Mouse (Mus musculus) cerebellum, adult 2 months (tissue): Measurements from ENCODE around the gene Larp1b. TPM values are rescaled to one million over a fixed set of nuclear protein-coding genes. Genes with fewer than 3 reads are reported as not detected.

Source experiments
- DNase-seq, 2 experiments: peaks; one replicate each; pipeline ENCODE4 v3.0.0; 2021
- H3K27ac ChIP-seq: fragments of 200-500 bp; 2 replicates; pipeline ENCODE4 v1.5.1; 2012; ENCODE audit warnings: low read length, control low read depth, inconsistent platforms; ENCODE audit not compliant: insufficient read depth
- H3K27me3 ChIP-seq: fragments of 200-500 bp; 2 replicates; pipeline ENCODE4 v1.6.1; 2012; ENCODE audit warnings: inconsistent platforms, mild to moderate bottlenecking, low read length, moderate library complexity; ENCODE audit not compliant: control insufficient read depth, insufficient read depth
- H3K4me1 ChIP-seq: fragments of 200-500 bp; 2 replicates; pipeline ENCODE4 v1.6.1; 2011; ENCODE audit warnings: low read length; ENCODE audit not compliant: control insufficient read depth, insufficient read depth
- H3K4me3 ChIP-seq: fragments of 200-500 bp; replicated peaks from 2 replicates; pipeline ENCODE3; 2011; ENCODE audit warnings: mild to moderate bottlenecking, low read depth, low read length, control low read depth; ENCODE audit not compliant: insufficient read depth
- CTCF ChIP-seq: fragments of 200-500 bp; IDR thresholded peaks from 2 replicates; pipeline ENCODE4 v1.5.1; 2011; ENCODE audit warnings: low read depth, mild to moderate bottlenecking, control low read depth, low read length, moderate library complexity, borderline replicate concordance; ENCODE audit not compliant: insufficient read depth
- POLR2A ChIP-seq: fragments of 200-500 bp; IDR thresholded peaks from 2 replicates; pipeline ENCODE4 v1.6.1; 2011; ENCODE audit warnings: low read length, control low read depth, borderline replicate concordance; ENCODE audit not compliant: insufficient read depth
- WGBS: fragments of 180-500 bp; shearing (Covaris S2); methylation state at CpG from one replicate; pipeline ENCODE4 v1.1.7; 2018; 5-methylcytosine and 5-hydroxymethylcytosine counted together
- polyA plus RNA-seq: library from polyadenylated mRNA; depleted of rRNA; stranded (reverse); fragments of >200 nt; gene quantifications from 2 replicates; pipeline ENCODE4 v1.2.3, GENCODE M21; 2012

Gene Larp1b
- polyA plus RNA-seq, 1 experiment, result 20.4 TPM

GRCm38 (mm10) chr3:41031286-41032210 is 81.9 kb downstream of the Larp1b start:
- no peak overlapping the region for H3K4me3 ChIP-seq
- no peak for DNase-seq
- H3K27ac ChIP-seq, result no peak overlapping the region
- H3K27me3 ChIP-seq, result no peaks in the 10 kb centered on the region
- TF ChIP-seq POLR2A (no peak), CTCF (no peak)
- 79% methylated on average over 12 of the region's 12 CpGs for WGBS
- H3K4me1 ChIP-seq, result no peaks in the 10 kb centered on the region

- Histone ChIP-seq H3K4me1 (no peaks in the 10 kb centered on the region), H3K27ac (no peak overlapping the region), H3K4me3 (no peak overlapping the region), H3K27me3 (no peaks in the 10 kb centered on the region)
- no peak for TF ChIP-seq POLR2A
- no peak for DNase-seq
- 64% methylated on average over 5 of the region's 5 CpGs for WGBS
Measured at GRCm38 (mm10) chr3:41038297-41038916, 88.8 kb downstream of the Larp1b start.

GRCm38 (mm10) chr3:41041241-41041640 is 91.6 kb downstream of the Larp1b start:
- no peak overlapping the region for H3K27ac ChIP-seq
- no peak overlapping the region for H3K4me3 ChIP-seq
- no peaks in the 10 kb centered on the region for H3K27me3 ChIP-seq
- no peak for DNase-seq
- 64% methylated on average over 5 of the region's 5 CpGs for WGBS
- no peak for TF ChIP-seq POLR2A
- no peak for TF ChIP-seq CTCF
- H3K4me1 ChIP-seq, result no peaks in the 10 kb centered on the region

DNA sequence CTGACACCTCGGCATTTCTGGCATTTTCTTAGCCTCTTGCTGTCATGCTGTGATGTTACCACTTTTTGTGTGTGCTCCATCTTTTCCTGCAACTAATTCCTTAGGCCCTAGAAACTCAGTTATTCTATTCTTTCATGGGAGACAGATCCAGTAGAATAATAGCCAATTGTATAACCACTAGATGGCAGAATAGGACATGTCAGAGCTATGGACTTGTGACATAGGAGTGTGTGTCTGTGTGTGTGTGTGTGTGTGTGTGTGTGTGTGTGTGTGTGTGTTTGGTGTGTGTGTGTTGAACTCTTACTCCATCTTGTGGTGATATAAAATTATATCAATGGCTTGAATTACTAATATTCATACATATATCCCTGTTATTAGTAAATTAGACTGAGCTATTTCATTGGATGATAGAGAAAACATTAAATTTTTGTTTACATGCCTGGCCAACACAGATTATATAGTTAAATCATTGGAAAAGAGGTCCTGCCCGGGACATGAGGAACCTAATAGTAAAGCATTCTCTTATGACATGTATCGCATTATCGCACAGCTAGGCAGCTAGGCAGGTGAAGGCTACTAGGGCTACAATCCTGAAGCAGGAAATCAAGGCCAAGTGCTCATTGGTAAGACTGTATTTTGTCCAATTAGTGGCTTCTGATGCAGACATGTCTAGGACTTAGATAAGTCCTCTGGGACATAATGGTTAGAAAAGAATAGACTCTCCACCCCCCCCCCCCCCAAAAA is 92.7 kb downstream of the Larp1b start:
- no peak overlapping the region for H3K4me3 ChIP-seq
- DNase-seq, result peak in 1 of 2 experiments; percentile 47
- no peaks in the 10 kb centered on the region for H3K27me3 ChIP-seq
- WGBS, result 80% methylated on average over 4 of the region's 4 CpGs
- H3K27ac ChIP-seq, result no peak overlapping the region
- TF ChIP-seq POLR2A (no peak), CTCF (peak; percentile 16; the same call in 1 of the 2 replicates)
- H3K4me1 ChIP-seq, result no peaks in the 10 kb centered on the region

DNA sequence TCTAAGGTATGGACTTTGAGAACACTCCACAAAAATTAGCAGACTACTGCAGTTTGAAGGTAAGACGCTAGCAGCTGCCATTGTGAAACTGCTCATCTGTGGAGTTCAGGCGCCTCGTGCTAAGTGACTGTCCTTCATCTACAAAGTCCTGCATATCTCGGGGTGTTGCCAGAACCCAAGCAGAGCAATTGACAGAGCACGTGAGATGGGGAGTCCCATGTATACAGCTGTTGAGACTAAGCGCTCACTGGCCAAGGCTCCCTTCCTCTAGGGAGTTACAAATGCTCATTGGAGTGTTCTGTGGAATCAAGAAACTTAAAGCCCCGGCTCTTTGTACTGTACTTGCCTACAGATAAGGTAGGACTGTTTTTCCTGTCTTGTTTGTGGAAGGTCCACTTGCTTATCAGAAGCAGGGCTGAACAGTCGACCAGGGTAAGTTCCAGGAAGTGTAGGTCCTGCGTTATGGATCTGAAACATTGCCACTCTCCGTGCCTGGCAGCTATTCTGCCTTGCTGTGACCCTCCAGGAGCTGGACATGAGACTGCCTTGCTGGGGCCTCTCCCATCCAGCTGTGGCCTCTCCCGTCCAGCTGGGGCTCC is 94.2 kb downstream of the Larp1b start:
- no peak for TF ChIP-seq CTCF
- TF ChIP-seq POLR2A, result no peak
- DNase-seq, result no peak
- no peaks in the 10 kb centered on the region for H3K27me3 ChIP-seq
- no peak overlapping the region for H3K27ac ChIP-seq
- WGBS, result 57% methylated on average over 11 of the region's 11 CpGs
- no peak overlapping the region for H3K4me3 ChIP-seq
- peaks cover 2% of the 10 kb centered on the region; the same call in 1 of the 2 replicates for H3K4me1 ChIP-seq

DNA sequence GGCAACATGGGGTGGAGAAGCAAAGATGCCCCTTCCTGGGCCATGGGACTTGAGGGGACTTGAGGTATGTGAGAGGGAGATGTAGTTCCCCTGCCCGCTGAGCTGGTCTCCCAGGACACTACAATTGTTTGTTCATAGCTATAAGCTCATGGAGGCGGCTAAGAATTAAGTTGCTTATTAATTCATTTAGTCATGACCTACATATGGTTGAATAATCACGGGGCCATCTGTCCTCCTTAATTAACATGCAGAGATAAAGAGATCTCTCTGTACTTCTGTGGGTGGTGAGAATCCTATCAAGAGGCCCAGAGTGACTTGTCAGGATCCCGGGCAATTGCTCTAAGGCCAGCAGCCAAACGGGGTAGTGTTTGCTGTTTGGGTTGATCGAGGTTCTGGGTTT is 98.2 kb downstream of the Larp1b start:
- TF ChIP-seq CTCF (no peak), POLR2A (no peak)
- 24% methylated on average over 6 of the region's 6 CpGs for WGBS
- no peaks in the 10 kb centered on the region for H3K27me3 ChIP-seq

GRCm38 (mm10) chr3:41053334-41053733 is 103.7 kb downstream of the Larp1b start:
- Histone ChIP-seq H3K27me3 (no peaks in the 10 kb centered on the region), H3K27ac (no peak overlapping the region), H3K4me3 (no peak overlapping the region), H3K4me1 (peaks cover 3% of the 10 kb centered on the region; the same call in 1 of the 2 replicates)
- DNase-seq, result no peak
- 89% methylated on average over 3 of the region's 3 CpGs for WGBS
- no peak for TF ChIP-seq CTCF
- no peak for TF ChIP-seq POLR2A

More for the DNA sequence above, 98.2 kb downstream of the Larp1b start:
- Histone ChIP-seq H3K4me3 (no peak overlapping the region), H3K4me1 (peaks cover 2% of the 10 kb centered on the region; the same call in 1 of the 2 replicates), H3K27ac (no peak overlapping the region)
- DNase-seq, result peak in 1 of 2 experiments; percentile 28
